Mouse (Mus musculus) testis, adult 2 months (tissue): Measurements from ENCODE around the gene Dmbx1.

Experiments used
- CTCF ChIP-seq: fragments of 200-500 bp; IDR thresholded peaks from 2 replicates; pipeline ENCODE4 v1.5.1; 2012; ENCODE audit warnings: low read depth, mild to moderate bottlenecking, inconsistent platforms, low read length, moderate library complexity; ENCODE audit not compliant: control insufficient read depth, insufficient read depth, insufficient replicate concordance
- POLR2A ChIP-seq: fragments of 200-500 bp; IDR thresholded peaks from 2 replicates; pipeline ENCODE4 v1.6.1; 2012; ENCODE audit warnings: low read depth, mild to moderate bottlenecking, inconsistent platforms, low read length, moderate library complexity; ENCODE audit not compliant: control insufficient read depth

DNA sequence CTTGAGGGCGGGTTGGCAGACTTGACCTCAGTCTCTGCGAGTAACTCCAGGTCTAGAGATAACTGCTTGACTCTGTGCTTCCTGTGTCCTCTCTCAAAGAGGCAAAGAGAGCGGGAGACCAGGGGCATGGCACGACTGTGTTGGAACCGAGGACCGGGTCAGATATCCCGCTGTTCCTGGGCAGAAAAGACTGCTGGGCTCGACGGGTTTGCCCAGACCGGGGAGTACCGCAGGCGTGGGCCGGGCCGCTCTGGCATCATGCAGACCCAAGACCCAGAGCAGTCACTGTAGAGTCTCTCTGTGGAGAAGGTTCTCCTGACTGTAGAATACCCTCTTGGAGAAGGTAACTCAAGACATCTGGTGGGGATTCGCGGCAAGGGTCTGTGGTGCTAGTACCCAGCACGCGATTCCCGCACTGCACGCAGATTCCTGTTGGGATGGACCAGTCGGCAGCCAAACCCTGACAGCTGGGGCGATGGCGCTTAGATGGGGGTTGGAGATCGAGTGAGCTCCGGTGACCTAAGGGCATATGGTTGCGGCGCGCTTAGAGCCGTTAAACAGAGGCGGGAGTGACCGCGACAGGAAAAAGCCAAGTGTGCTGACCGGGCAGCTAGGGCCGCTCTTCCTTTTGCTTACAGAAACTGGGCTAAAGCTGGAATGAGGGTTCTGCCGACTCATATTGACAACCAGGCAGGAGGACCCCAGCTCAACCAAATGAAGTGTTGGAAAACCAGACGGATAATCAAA is 3.7 kb downstream of the Dmbx1 start:
- TF ChIP-seq POLR2A (no peak), CTCF (no peak)
